ENCODE assay signal across 8 mouse cellular contexts in the genomic region with DNA sequence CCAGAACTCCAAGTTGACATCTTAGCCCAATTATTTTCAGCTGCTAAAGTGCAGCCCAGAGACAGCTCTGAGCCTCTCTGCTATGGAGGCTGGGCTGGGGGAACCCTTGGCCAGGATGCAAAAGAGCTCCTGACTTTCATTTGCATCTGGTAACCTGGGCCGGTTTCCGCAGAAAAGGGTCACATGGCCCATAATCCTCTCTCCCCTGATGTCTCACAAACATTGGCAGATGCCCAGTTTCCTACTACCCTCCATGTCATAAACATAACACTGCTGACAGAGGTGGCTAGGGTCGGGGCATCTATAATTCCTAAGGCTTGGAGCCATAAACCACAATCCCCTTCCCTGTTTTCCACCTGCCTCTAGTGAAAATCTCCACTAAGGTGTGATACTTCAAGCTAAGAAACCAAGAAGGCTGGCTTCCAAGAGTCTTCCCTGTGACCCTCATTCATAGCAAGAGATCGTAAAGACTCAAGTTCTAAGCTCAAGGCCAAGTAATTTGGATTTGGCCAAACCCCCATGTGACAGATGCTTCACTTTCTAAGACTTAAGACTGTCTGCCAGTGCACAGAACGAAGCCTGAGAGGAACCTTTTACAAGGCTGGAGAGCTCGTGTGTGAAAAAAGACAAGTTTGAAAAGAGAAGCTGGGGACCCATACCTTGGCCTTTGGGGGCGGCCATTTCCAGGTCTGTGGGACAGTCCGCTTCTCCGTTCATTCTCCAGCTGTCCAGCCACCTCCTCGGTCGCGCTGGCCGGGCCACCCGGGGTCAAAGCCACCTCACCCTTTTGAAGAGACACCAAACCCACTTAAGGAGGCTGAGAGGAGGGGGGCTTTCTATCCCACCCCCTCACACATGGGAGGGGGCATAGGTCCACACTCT. TPM values are rescaled to one million over a fixed set of nuclear protein-coding genes. Genes with fewer than 3 reads are reported as not detected.
A peak's percentile ranks its signal among the peaks of the same experiment; 100 is the strongest.
DNase-seq lines count a peak whose midpoint lies in the region; ATAC-seq and TF ChIP-seq lines count a peak whose summit lies in the region.

No protein-coding gene starts in this region.

- no peak for TF ChIP-seq CTCF in liver, adult 2 months (IDR thresholded peaks at IDR 0.05; ENCODE audit: low read depth, low read length)

- peaks cover 13% of the 10 kb centered on the region for H3K36me3 ChIP-seq in liver, adult 2 months (ENCODE audit: control insufficient read depth, insufficient read depth, low read length)
- peaks cover 48% of the 10 kb centered on the region for H3K36me3 ChIP-seq in embryonic facial prominence, embryonic 13.5 days
- H3K36me3 ChIP-seq in limb, embryonic 11.5 days (ENCODE audit: control insufficient read depth, insufficient read depth, low read length) = peaks cover 15% of the 10 kb centered on the region

- peak overlapping the region; percentile 64 for H3K9ac ChIP-seq in liver, adult 2 months (ENCODE audit: low read depth, low read length)
- H3K9ac ChIP-seq in embryonic facial prominence, embryonic 13.5 days = peak overlapping the region; percentile 100
- peak overlapping the region; percentile 49; the same call in 1 of the 2 replicates for H3K9ac ChIP-seq in limb, embryonic 11.5 days (ENCODE audit: low read length)

- no peak for TF ChIP-seq POLR2A in liver, adult 2 months (IDR thresholded peaks at IDR 0.05; ENCODE audit: extremely low read depth, insufficient read depth, low read length)

- H3K79me2 ChIP-seq in liver, adult 2 months (ENCODE audit: control insufficient read depth, insufficient read depth, low read length) = peaks cover 14% of the 10 kb centered on the region

- H3K4me1 ChIP-seq in liver, adult 2 months (ENCODE audit: control insufficient read depth, insufficient read depth, low read length) = peaks cover 9% of the 10 kb centered on the region
- H3K4me1 ChIP-seq in embryonic facial prominence, embryonic 13.5 days = peaks cover 30% of the 10 kb centered on the region
- peaks cover 15% of the 10 kb centered on the region for H3K4me1 ChIP-seq in limb, embryonic 11.5 days (ENCODE audit: control insufficient read depth, insufficient read depth, low read length)

- peak overlapping the region; percentile 65 for H3K27ac ChIP-seq in liver, adult 2 months (replicated peaks; ENCODE audit: insufficient read depth, low read depth, low read length)
- peak overlapping the region; percentile 99 for H3K27ac ChIP-seq in embryonic facial prominence, embryonic 13.5 days
- peak overlapping the region; percentile 99; the same call in 1 of the 2 replicates for H3K27ac ChIP-seq in limb, embryonic 11.5 days (replicated peaks; ENCODE audit: low read depth, low read length)

- H3K27me3 ChIP-seq in liver, adult 2 months (ENCODE audit: control insufficient read depth, insufficient read depth, low read length) = no peaks in the 10 kb centered on the region
- H3K27me3 ChIP-seq in embryonic facial prominence, embryonic 13.5 days = no peaks in the 10 kb centered on the region
- no peaks in the 10 kb centered on the region for H3K27me3 ChIP-seq in limb, embryonic 11.5 days (ENCODE audit: control insufficient read depth, insufficient read depth, low read length)

- no peak for ATAC-seq in embryonic facial prominence, embryonic 13.5 days (ENCODE audit: insufficient number of reproducible peaks, insufficient read depth, low FRiP score, low TSS enrichment, low read depth)
- no peak; the same call in 1 of the 2 replicates for ATAC-seq in limb, embryonic 11.5 days (ENCODE audit: insufficient number of reproducible peaks, low FRiP score, low TSS enrichment, low read depth)
- no peak for ATAC-seq in CD4-positive, CD25-positive, alpha-beta regulatory T cell, adult 4 months

- H3K4me2 ChIP-seq in embryonic facial prominence, embryonic 13.5 days = peak overlapping the region; percentile 89
- peak overlapping the region; percentile 91 for H3K4me2 ChIP-seq in limb, embryonic 11.5 days (ENCODE audit: low read depth, severe bottlenecking)

- H3K4me3 ChIP-seq in liver, adult 2 months (ENCODE audit: insufficient read depth, low read depth, low read length) = peak overlapping the region; percentile 78
- H3K4me3 ChIP-seq in embryonic facial prominence, embryonic 13.5 days = peak overlapping the region; percentile 98
- H3K4me3 ChIP-seq in limb, embryonic 11.5 days (ENCODE audit: low read depth, low read length) = peak overlapping the region; percentile 95

- H3K9me3 ChIP-seq in embryonic facial prominence, embryonic 13.5 days = no peaks in the 10 kb centered on the region
- H3K9me3 ChIP-seq in limb, embryonic 11.5 days (ENCODE audit: control insufficient read depth, low read length) = no peaks in the 10 kb centered on the region

- DNase-seq in liver, adult 2 months (ENCODE audit: extremely low read depth, low read depth, low spot score) = no peak
- DNase-seq in liver (no peak), NIH3T3 (ENCODE audit: low read depth) (peak; percentile 57)
- no peak for DNase-seq in limb, embryonic 11.5 days (ENCODE audit: low spot score)
- peak; percentile 35 for DNase-seq in retina, postnatal 1 day
- DNase-seq in natural killer cell, adult 2 months (ENCODE audit: low spot score in 2 of 2) = no peak

- WGBS in liver, adult 2 months = 22% methylated on average over 14 of the region's 14 CpGs
- WGBS in embryonic facial prominence, embryonic 13.5 days = 15% methylated on average over 14 of the region's 14 CpGs
- 15% methylated on average over 14 of the region's 14 CpGs for WGBS in limb, embryonic 11.5 days

RNA-seq across cellular contexts. Expression of gene Ubtf, which starts 3.6 kb away (rescaled TPM):
- total RNA-seq in liver, adult 2 months (2014; rRNA removed) = 19.4 and 19.5 TPM in 2 replicates
- 12.7 and 12.8 TPM in 2 replicates for polyA plus RNA-seq in liver, adult 2 months (2012; rRNA removed)
- polyA plus RNA-seq in embryonic facial prominence, embryonic 13.5 days (2015; fragmentation: Nextera tagmentation; extraction: Ambion mirVana) = 88.5 and 93.6 TPM in 2 replicates
- polyA plus RNA-seq in limb, embryonic 11.5 days (2014; fragmentation: Nextera tagmentation; extraction: Ambion mirVana) = 87.0 and 91.4 TPM in 2 replicates
- polyA plus RNA-seq in CD4-positive, CD25-positive, alpha-beta regulatory T cell, adult 4 months (2017; shearing (Covaris generic)) = 10 to 100 TPM; 46.1 to 51.1 TPM

RNA-seq across cellular contexts. Expression of gene Atxn7l3, which starts 19.5 kb away (rescaled TPM):
- total RNA-seq in liver, adult 2 months (2014; rRNA removed) = 7.1 and 8.5 TPM in 2 replicates
- polyA plus RNA-seq in liver, adult 2 months (2012; rRNA removed) = 16.8 and 20.6 TPM in 2 replicates
- 21.6 and 23.8 TPM in 2 replicates for polyA plus RNA-seq in embryonic facial prominence, embryonic 13.5 days (2015; fragmentation: Nextera tagmentation; extraction: Ambion mirVana)
- 20.0 and 22.1 TPM in 2 replicates for polyA plus RNA-seq in limb, embryonic 11.5 days (2014; fragmentation: Nextera tagmentation; extraction: Ambion mirVana)
- polyA plus RNA-seq in CD4-positive, CD25-positive, alpha-beta regulatory T cell, adult 4 months (2017; shearing (Covaris generic)) = 1 to 10 TPM; 7.2 to 7.3 TPM

RNA-seq across cellular contexts. Expression of gene Tmub2, which starts 31.2 kb away (rescaled TPM):
- 18.1 and 19.0 TPM in 2 replicates for total RNA-seq in liver, adult 2 months (2014; rRNA removed)
- 33.5 and 34.2 TPM in 2 replicates for polyA plus RNA-seq in liver, adult 2 months (2012; rRNA removed)
- polyA plus RNA-seq in embryonic facial prominence, embryonic 13.5 days (2015; fragmentation: Nextera tagmentation; extraction: Ambion mirVana) = 51.8 and 54.8 TPM in 2 replicates
- 46.7 and 51.5 TPM in 2 replicates for polyA plus RNA-seq in limb, embryonic 11.5 days (2014; fragmentation: Nextera tagmentation; extraction: Ambion mirVana)
- 10 to 100 TPM; 64.7 to 80.5 TPM for polyA plus RNA-seq in CD4-positive, CD25-positive, alpha-beta regulatory T cell, adult 4 months (2017; shearing (Covaris generic))

RNA-seq across cellular contexts. Expression of gene Asb16, which starts 47.4 kb away (rescaled TPM):
- total RNA-seq in liver, adult 2 months (2014; rRNA removed) = 0.09 TPM in 1 of 2 replicates, not detected in the other
- 0.16 and 0.20 TPM in 2 replicates for polyA plus RNA-seq in liver, adult 2 months (2012; rRNA removed)
- polyA plus RNA-seq in embryonic facial prominence, embryonic 13.5 days (2015; fragmentation: Nextera tagmentation; extraction: Ambion mirVana) = 0.11 and 0.18 TPM in 2 replicates
- 0.13 and 0.33 TPM in 2 replicates for polyA plus RNA-seq in limb, embryonic 11.5 days (2014; fragmentation: Nextera tagmentation; extraction: Ambion mirVana)
- polyA plus RNA-seq in CD4-positive, CD25-positive, alpha-beta regulatory T cell, adult 4 months (2017; shearing (Covaris generic)) = not detected

RNA-seq across cellular contexts. Expression of gene Slc4a1, which starts 50.1 kb away (rescaled TPM):
- total RNA-seq in liver, adult 2 months (2014; rRNA removed) = 0.07 and 0.65 TPM in 2 replicates
- 0.07 and 0.10 TPM in 2 replicates for polyA plus RNA-seq in liver, adult 2 months (2012; rRNA removed)
- polyA plus RNA-seq in embryonic facial prominence, embryonic 13.5 days (2015; fragmentation: Nextera tagmentation; extraction: Ambion mirVana) = 6.3 and 16.6 TPM in 2 replicates
- 20.4 and 24.6 TPM in 2 replicates for polyA plus RNA-seq in limb, embryonic 11.5 days (2014; fragmentation: Nextera tagmentation; extraction: Ambion mirVana)
- polyA plus RNA-seq in CD4-positive, CD25-positive, alpha-beta regulatory T cell, adult 4 months (2017; shearing (Covaris generic)) = not detected

Comparison
In these comparisons a context has a peak if more than half of its experiments do, and no peak if none do; other contexts are left out.
1. DNase-seq: peak in NIH3T3 (single experiment) and retina, postnatal 1 day (single experiment); none in liver, adult 2 months (single experiment), liver (single experiment), limb, embryonic 11.5 days (single experiment) and natural killer cell, adult 2 months (0 of 2).
2. H3K9ac ChIP-seq: peak in every context shown above with its lines; median percentile 100 in embryonic facial prominence, embryonic 13.5 days; 64 in liver, adult 2 months; 49 in limb, embryonic 11.5 days.
3. Peak in every context shown above with its lines, with median percentiles within 50 percentile points of each other: H3K27ac ChIP-seq and H3K4me3 ChIP-seq.